Mouse (Mus musculus) brown adipose tissue, adult 24 weeks (tissue): Measurements from ENCODE around the gene Zfp260. TPM values are rescaled to one million over a fixed set of nuclear protein-coding genes. Genes with fewer than 3 reads are reported as not detected.

Experiments
- H3K27ac ChIP-seq: fragments of 200-500 bp; replicated peaks from 2 replicates; pipeline ENCODE4 v1.5.1; 2012; ENCODE audit warnings: low read depth, mild to moderate bottlenecking, low read length
- H3K4me1 ChIP-seq: fragments of 200-500 bp; 2 replicates; pipeline ENCODE4 v1.6.1; 2012; ENCODE audit warnings: low read length, mixed read lengths; ENCODE audit not compliant: control insufficient read depth, insufficient read depth, insufficient read length
- H3K4me3 ChIP-seq: fragments of 200-500 bp; 2 replicates; pipeline ENCODE4 v1.5.1; 2012; ENCODE audit warnings: low read depth, mild to moderate bottlenecking, low read length, moderate library complexity; ENCODE audit not compliant: insufficient read depth
- polyA plus RNA-seq: library from polyadenylated mRNA; stranded (reverse); fragments of >200 nt; gene quantifications from 2 replicates; pipeline ENCODE4 v1.2.4, GENCODE M21; 2012; ENCODE audit not compliant: missing spikeins, insufficient read depth, insufficient read length

Zfp260 gene
- polyA plus RNA-seq, result 32.4 and 34.3 TPM in 2 replicates

DNA sequence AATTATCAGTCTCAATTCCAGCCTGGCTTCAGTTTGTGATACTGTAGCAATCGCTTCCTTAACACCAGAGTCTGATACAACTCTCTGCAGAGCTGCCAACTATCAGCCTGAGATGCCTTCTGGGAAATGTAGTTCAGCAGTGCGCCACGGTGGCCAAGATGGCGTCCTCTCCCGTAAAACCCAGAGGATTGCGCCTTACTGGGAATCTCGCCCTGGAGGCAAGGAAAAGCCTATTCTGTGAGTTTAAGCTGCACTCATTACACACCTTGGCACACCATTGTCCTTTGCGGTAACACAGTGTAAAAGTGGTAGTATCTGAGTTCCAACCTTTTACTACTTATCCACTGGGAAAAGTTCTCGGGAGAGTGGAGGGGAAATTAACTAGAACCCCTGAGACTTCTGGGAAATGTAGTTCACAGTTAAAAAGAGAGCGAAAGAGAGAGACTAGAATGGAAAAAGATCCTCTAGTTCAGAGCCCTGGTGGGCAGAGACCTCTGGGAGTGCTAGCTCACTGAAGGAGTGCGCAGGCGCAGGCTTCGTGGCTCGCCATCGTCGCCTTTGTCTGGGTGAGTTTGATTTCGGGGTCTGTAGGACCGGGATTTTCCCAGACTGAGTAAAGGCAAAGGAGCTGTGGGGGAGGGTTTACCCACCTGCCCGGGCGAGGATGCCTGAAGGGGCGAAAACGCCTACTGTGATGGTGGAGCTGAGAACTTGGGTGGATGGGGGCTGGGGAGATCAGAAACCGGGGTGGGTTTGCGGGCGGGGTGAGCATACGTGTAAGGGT lies at the start of gene Zfp260:
Gene Zfp260, plus strand, starts transcription at position 132 of the 784 bp plus-strand sequence.
- Histone ChIP-seq H3K27ac (peak within 1 kb of the TSS; percentile 98), H3K4me3 (peak within 1 kb of the TSS; percentile 71), H3K4me1 (peaks cover 2% of the 10 kb centered on the region; the same call in 1 of the 2 replicates)

DNA sequence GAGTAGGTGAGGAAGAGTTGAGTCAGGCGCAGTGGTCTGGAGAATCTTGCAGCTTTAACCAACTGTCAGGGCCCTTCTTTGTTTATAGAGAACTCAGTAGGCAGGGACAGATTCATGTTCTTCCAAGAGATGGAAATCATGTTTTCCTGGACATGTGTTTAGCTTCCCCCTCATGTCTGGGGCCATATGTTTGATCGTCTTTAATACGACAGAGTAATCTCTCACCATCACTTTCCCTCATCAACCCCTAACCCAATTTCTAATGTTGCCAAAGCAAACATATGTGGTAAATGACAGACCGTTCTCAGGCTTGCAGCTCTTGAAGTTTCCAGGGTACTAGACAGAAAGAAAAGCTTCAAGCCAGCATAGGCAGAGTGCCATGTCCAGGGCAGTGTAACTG lies 46.5 kb upstream of the Zfp260 start:
- H3K27ac ChIP-seq, result no peak overlapping the region
- no peak overlapping the region for H3K4me3 ChIP-seq
- no peaks in the 10 kb centered on the region for H3K4me1 ChIP-seq

DNA sequence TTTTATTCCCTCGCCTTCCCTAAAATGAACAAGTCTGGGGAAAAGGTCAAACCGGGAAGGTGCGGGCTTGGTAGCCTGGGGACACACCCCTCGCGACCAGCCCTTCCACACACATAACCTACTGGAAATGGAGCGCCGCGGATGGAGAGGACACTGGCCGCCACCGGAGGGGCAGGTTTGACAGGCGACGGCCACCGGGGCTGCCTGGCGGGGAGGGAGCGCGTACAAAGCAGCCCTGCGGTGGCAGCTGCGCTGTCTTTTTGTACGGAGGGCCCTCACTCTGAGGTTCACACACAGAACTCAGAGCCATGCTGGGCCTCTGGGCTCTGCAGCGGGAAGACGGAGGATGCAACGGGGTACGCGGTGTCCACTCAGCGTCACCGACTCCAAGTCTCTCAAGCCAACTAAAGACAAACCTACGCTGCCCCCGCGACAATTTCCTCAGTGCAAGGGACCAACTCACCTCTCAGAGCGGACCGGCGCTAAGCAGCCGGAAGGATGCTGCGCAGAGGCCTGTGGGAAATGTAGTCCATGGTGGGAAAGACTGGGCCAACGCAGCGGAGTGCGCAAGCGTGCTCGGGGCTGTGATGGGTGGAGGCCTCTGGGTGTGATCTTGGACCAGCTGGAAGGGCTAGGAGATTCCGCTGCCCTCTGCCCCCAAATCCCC lies 43.6 kb upstream of the Zfp260 start, which contains the start of gene Zfp14:
Gene Zfp14, minus strand, starts transcription at position 499 of the 667 bp plus-strand sequence.
- Histone ChIP-seq H3K4me3 (peak within 1 kb of the TSS; percentile 83), H3K27ac (peak within 1 kb of the TSS; percentile 21; the same call in 1 of the 2 replicates), H3K4me1 (no peaks in the 10 kb centered on the region)

DNA sequence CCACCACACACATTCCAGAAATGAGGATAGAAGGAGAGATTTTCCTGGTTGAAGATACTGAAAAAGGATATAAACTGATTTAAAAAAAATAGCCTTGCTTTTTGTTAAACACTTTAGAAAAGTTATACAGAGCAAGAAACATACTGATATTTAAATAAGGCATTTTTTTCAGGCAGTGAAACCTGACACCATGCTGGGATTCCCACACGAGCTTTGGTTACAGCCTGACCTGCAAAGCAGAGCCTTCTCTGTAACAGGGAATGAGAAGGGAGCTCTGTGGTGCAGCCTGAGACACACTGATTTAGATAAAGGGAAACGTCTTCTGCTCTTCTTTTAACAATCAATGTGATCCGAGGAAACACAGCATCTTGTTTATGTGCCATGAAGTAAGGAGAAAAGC lies 41.0 kb upstream of the Zfp260 start:
- H3K4me3 ChIP-seq, result no peak overlapping the region
- no peaks in the 10 kb centered on the region for H3K4me1 ChIP-seq
- H3K27ac ChIP-seq, result no peak overlapping the region

DNA sequence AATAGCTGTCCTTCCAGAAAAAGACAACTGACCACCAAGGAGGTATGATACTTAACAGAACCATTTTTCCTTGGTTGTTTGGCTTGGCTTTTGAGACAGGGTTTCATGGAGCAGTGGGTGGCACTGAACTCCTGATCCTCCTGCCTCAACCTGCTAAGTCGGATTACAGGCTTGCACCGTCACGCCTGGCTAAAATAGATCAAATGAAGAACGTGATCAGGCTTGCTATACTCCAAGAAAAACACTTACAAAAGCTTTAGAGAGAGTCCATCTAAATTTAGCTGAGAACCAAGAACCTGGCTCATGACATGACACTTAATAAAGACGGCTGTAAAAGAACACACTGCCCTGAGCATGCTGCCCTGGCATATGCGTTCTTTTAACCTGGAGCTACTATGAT lies 34.2 kb upstream of the Zfp260 start:
- Histone ChIP-seq H3K4me3 (no peak overlapping the region), H3K4me1 (no peaks in the 10 kb centered on the region), H3K27ac (no peak overlapping the region)

DNA sequence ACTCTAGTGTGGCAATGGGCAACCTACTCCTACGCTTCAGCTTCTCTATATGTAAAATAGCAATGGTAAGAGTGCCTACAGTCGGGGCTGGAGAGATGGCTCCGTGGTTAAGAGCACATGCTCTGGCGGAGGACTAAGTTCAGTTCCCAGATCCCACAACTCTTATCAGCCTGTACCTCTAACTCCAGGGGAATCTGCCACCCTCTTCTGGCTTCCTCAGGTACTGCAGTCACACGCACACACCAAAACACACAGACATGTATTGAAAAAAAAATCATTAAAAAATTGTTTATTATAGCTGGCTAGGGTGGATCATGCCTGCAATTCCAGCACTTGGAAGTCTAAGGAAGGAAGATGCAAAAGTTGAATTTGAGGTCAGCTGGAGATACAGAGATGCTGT lies 32.1 kb upstream of the Zfp260 start:
- Histone ChIP-seq H3K27ac (no peak overlapping the region), H3K4me3 (no peak overlapping the region), H3K4me1 (no peaks in the 10 kb centered on the region)

DNA sequence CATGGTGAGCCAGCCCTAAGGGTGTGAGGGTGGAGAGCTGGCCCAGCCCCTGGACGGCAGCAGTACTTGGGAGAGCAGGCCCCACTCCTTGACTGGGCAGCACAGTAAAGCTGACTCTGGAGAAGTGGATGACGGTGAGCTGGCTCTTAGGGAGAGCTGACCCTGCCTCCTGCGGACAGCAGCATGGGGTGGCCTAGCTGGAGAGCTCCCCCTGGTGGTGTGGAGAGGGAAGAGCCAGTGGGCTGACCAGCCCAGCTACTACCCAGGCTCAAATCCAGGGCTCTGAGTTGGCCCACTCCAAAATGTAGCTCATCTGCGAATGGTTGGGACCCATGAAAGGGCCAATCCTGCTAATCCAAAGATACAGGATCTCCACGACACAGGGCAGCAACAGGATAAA lies 30.0 kb upstream of the Zfp260 start:
- H3K4me1 ChIP-seq, result no peaks in the 10 kb centered on the region
- no peak overlapping the region for H3K27ac ChIP-seq
- H3K4me3 ChIP-seq, result no peak overlapping the region

DNA sequence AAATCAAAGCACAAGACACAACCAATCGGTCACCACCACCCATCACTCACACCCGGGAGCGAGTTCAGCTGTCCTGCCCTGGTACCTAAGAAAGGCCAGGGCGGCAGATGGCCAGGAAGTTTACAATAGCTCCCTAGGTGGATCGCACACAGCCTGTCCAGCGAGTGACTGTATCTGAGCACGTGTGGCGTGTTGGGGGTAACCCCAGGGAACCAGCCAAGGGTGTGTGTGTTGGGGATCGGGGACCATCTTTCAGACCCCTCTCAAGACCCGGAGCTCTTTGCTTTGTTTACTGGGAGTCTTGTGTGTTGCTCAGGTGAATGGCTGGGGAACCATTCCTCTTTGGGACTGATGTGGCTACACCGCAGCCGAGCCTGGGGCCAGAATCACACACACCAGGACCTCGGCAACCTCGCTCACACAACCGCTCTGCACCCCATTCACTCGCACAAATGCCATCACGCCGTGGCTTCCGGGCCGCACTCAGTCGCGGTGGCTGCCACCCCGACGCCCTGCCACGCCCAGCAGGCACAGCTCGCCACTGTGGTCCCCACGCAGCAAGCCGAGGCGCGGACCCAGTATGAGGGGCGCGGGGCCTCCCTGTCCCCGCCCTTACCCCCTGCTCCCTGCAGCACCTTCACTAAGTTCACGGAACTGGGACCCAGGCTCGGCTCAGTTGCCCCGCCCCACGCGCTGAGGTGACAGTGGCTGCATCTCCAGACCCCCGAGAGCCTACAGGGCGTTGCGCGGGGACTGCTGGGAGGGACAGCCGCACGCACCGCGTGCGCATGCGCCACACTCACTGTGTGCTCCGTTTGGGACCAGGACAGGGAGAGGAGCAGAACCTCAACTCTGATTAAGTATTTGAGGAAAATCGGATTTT lies 22.2 kb upstream of the Zfp260 start, which contains the start of gene Zfp82:
Gene Zfp82, minus strand, starts transcription at position 755 of the 883 bp plus-strand sequence.
- H3K27ac ChIP-seq, result no peak within 1 kb of the TSS
- peak within 1 kb of the TSS; percentile 96 for H3K4me3 ChIP-seq
- peaks cover 3% of the 10 kb centered on the region; the same call in 1 of the 2 replicates for H3K4me1 ChIP-seq

DNA sequence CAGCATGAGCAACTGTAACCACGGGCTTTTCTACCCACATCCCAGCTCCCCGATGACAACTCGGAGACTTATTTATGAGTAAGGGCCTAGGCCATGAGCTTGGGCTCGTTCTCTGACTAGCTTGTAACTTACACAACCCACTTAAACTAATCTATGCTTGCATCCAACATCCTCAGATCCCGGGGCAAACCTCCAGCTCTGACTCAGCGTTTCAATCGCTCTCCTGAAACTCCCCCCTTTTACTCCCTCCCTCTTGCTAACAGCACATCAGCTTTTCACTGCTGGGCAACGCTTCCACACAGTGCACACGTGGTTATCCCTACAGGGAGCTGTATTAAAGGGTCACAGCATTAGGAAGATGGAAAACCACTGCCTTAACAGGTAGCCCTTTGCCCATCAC lies 8.1 kb upstream of the Zfp260 start:
- Histone ChIP-seq H3K27ac (no peak overlapping the region), H3K4me1 (peaks cover 3% of the 10 kb centered on the region; the same call in 1 of the 2 replicates), H3K4me3 (no peak overlapping the region)

DNA sequence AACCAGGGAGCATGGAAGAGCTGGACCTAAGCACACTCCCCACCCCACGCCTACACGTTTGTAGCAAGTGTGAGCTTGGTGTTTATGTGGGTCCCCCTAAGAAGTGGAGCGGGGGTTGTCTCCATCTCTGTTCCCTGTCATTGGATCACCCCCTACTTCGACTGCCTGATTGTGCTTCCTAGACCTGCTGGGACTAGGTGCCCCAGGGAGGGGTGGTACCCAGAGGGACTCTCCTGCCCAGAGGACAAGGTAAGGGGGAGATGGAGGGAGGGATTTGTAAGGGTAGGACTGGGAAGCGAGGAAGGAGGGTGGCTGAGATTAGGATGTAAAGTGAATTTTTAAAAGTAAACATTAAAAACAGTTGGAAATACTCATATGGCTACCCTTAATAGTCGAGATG lies 5.2 kb upstream of the Zfp260 start:
- peaks cover 3% of the 10 kb centered on the region; the same call in 1 of the 2 replicates for H3K4me1 ChIP-seq
- H3K27ac ChIP-seq, result no peak overlapping the region
- H3K4me3 ChIP-seq, result peak overlapping the region; percentile 36

DNA sequence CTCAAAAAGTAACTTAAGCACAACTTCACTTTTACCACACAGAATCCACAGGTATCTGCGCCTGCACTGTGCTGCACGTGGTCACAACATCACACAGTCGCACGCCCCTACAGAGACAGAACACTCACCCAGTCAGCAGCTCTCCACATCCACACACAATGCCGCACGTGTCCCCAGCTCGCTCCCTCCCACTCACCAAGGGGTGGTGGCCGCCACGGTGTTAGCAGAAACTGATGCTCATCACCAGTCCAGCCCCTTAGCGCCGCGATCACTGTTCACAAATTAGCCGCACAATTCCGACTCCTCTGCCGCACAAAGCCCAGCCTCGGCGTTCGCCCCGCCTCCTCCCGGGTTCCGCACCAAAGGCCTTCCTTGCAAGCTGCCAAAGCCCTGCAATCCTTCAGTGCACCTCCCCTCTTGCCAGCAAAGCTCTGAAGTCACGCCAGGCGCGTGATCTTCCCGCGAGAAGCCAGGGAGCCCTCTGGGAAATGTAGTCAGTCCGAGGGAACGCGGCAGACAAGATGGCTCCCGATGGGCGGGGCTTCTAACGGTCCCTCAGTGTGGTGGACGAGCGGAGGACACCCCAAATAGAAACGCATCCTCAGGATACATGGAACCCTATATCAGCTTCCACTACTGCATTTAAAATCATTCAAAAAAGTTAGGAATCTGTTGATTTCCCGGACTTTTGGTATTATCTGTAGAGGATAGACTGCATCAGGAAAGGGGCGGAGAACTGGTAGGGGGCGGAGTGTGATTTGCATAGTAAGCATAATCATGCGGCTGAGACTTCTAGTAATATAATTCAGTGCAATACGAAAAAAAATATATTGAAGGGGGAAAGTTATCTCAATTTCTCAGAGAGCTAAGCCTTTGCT lies 4.2 kb upstream of the Zfp260 start, which contains the start of the genes Gm26920 and Zfp566:
Gene Gm26920, minus strand, starts transcription at position 319 of the 878 bp plus-strand sequence.
Gene Zfp566, minus strand, starts transcription at position 436 of the 878 bp plus-strand sequence.
- Histone ChIP-seq H3K4me3 (peak within 1 kb of the TSS; percentile 86), H3K27ac (0 out of 2 replicates have a peak within 1 kb of the TSS, but pooled peaks have one; percentile 26), H3K4me1 (peaks cover 3% of the 10 kb centered on the region; the same call in 1 of the 2 replicates)

DNA sequence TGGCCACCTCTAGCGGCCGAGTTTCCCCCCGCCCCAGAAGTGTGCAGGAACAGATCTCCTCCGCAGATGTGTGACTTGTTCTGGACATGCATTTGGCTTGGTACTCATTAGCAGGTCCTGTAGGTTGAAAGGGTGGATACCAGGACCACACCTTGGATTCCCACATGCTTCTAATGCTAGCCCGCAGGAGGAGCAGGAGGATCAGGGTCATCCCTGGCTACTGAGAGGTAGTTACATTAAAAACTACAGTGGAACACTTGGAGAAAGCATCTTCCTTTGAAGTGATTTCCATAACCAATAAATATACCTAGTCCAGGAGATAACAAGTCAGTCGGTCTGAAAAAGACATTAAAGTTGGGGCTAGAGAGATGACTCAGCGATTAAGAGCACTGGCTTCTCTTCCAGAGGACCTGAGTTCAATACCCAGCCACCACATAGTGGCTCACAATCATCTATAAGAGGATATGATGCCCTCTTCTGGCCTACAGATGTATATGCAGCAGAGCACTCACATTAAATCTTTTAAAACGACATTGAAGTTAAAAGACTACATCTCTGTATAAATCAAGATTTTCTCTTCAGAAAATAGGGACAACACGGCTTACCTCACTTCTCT lies 3.5 kb upstream of the Zfp260 start:
- Histone ChIP-seq H3K4me3 (peak overlapping the region; percentile 64), H3K27ac (0 out of 2 replicates have a peak overlapping the region, but pooled peaks have one; percentile 6), H3K4me1 (peaks cover 3% of the 10 kb centered on the region; the same call in 1 of the 2 replicates)

DNA sequence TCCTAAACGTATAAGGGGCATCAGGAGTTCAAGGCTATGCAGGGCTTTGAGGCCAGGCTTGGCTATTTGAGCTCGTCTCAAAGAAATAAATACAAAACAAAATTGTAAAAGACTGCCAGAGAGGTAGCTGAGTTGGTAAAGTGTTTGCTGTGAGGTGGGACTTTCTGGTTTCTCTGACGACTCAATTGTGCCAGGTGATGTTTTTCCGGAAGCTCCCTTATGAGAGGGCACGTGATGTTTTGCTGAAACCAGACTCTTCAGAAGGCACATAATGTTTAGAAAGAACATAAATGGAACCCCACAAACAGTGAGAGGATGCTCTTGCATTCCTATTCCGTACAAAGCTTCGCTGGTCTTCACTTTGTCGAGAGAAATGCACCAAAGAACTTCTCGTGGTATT lies 1.9 kb upstream of the Zfp260 start:
- Histone ChIP-seq H3K4me1 (peaks cover 5% of the 10 kb centered on the region; the same call in 1 of the 2 replicates), H3K27ac (no peak overlapping the region), H3K4me3 (no peak overlapping the region)
